Mouse (Mus musculus): ENCODE measurements around the gene 4922502D21Rik.

Gene 4922502D21Rik

DNA sequence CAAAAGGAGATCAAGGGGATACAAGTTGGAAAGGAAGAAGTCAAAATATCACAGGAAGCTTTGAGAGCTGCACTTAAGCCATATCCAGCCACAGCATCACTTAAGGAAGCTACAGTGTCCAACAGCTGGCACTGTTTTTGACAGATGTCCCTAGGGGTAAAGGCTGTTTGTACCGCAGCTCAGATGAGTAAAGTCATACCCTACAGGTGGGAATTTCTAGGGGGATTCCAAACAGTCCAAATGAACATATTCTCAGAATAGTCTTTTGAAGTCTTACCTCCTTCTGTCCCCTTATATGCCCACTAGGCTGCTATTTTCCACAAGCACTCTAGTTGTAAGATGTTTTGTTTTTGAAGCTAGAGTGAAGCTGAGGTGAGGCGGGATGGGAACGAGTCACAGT is 19.1 kb downstream of the 4922502D21Rik start:
- no peak for DNase-seq (ENCODE audit: low spot score)

DNA sequence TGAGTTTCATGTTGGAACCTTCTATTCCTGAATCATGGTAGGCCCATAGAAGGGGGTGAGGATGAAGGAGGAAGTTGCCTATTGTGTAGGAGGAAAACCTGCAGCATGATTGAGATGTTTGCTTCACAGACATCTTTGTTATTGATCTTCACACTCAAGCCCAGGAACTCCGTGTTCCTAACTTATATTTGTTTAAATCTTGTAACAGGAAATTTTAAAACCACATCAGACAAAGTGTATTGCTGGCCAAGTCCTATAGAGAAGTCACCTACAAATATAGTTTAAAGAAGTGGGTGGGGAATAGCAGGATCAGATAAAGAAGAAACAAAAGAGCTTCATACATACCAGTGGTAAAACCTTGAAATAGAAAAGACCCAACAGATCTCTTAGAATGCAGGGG is 27.4 kb downstream of the 4922502D21Rik start:
- no peak for DNase-seq (ENCODE audit: low spot score)

DNA sequence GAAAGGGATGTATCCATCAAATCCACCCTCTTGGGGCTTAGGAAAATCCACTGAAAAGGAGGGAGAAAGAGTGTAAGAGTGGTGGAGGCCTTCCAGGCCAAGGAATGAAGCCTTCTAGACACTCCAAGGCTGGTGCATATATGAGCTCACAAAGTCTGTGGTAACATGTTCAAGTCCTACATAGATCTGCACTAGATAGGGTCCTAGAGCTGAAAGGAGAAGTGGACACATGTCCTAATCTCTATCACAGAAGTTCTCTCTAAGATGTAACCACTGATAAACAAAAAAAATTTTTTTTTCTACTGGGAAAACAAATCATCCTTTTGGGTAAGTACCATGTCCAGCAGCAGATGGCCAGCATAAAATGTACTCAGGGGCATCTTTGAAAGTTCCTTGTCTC is 42.9 kb downstream of the 4922502D21Rik start:
- no peak for DNase-seq (ENCODE audit: low spot score)

DNA sequence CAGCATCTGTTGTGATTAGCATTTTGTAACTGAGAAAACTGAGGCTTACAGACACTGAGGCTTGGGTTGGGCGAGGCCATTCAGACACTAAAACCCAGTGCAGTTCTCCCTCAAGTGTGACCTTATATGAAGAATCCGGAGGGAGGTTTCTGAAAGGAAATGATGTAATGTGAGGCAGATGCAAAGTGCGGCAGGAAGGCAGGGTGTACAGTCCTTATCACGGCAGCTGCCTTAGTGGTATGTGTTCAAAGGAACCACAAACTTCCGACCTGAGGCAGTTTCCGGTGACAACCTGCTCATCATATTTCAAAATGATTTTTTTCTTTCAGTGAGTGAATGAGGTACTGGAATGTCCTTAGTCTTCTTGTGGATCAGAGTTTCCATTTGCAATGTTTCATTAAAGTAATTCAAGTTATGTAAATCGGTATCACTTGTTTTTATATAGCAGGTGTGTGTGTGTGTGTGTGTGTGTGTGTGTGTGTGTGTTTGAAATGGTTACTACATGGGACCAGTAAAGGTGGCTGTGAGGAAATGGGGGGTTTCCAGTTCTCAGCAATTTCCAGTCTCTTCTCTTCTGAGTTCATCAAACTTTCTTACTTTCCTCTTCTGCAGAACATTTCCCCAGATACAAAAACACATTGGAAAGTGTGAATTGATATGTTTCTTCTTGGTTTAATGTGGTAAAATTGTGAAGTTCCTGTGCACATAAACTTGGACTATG is 47.1 kb downstream of the 4922502D21Rik start:
- DNase-seq (ENCODE audit: low spot score), result no peak

DNA sequence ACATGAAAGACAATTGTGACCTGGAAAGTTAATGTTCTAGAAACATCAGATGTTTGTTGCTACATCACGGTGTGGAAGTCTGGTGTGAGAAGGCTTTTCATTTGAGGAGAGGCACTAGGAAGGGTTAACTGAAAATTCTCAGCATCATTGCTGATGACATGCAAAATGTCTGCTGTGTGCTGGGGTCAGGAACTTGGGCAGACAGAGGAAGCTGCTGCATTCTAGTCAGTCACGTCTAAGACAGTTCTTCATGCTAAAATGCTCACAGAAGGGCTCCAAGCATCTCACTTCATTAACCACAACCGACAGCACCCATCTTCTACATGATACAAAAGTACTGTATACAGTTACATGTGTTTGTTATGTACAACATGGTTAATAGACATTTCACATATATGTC is 48.3 kb downstream of the 4922502D21Rik start:
- no peak for DNase-seq (ENCODE audit: low spot score)

DNA sequence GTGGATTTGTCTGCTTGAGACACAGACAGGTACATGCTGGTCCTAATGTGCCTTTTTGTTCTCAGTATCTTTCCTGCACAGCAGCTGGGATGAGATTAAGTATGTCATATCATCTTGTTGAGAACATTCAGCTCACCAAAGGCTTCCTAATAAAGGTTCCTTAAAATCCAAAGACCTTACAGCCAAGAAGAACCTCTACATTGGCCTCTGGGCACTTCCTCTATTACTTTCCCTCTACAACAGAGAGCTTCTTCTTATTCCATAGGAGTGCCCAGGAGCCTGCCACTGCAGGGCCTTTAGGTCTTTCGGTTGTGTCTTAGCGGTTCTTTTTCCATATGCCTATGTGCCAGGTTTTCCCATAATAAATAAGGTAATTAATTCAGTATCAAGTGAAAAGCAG is 55.1 kb downstream of the 4922502D21Rik start:
- DNase-seq (ENCODE audit: low spot score), result no peak

DNA sequence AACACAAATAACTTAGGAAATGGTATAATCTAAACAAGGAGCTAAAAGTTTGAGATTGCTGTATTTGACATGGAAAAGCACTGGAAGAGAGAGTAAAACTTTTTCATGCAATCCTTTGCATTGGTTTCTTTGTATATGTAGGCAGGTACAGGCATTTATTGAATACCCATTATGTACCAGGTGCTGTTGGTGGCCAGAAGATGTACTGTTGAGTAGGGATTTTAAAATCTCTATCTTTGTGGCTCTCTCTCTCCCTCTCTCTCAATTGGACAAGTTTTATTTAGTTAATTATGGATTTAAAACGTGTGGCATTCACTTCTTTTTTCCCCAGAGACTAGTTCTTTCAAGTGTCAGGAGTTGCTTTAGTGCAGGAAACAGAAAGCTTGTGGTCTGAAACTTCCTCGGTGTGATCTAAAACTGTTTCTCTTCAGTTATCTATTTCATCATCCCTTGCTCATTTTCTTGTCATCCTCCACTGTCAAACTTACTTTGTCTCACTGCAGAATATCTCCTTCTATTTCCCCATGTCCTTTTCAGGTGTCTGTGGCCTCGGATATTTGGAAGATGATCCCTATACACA is 55.9 kb downstream of the 4922502D21Rik start:
- DNase-seq (ENCODE audit: low spot score), result no peak

DNA sequence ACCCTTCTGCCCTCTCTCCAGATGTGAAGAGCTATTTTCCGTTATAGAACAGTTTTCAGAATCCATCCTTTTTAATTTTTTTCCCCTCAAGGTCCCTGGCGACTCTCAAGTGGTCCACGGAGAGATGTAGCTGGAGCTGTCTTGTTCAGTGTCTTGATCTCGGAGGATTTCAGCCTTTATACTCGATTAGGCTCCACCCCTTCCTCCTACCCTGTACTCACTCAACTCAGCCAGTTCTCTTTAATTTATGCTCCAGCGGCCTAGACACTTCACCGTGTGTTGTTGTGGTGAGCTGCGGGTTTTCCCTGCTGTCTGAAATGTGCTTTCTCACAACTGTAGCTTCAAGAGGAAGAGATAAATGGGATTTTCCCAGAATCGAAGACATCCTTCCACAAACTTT is 56.4 kb downstream of the 4922502D21Rik start, which contains the start of gene Cd69:
Gene Cd69, minus strand, starts transcription at position 217 of the 400 bp plus-strand sequence.
- no peak for DNase-seq (ENCODE audit: low spot score)

DNA sequence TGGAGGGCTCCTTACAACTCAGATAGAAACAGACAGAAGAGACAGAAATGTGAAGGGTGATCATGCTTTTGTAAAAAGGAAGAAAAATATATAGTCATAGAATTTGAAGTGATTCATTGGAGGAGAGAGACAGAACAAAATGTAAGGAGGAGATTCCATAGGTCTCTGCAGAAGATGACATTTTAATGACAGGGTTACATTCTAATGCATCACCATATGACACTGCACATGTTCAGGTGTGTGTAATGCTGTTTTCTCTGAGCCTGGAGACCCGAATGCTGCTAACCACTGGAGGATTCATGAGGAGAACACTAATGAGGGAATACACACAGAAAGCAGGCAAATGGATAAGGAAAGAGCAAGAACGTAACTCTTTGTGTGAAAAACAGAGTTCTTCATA is 57.1 kb downstream of the 4922502D21Rik start:
- no peak for DNase-seq (ENCODE audit: low spot score)

DNA sequence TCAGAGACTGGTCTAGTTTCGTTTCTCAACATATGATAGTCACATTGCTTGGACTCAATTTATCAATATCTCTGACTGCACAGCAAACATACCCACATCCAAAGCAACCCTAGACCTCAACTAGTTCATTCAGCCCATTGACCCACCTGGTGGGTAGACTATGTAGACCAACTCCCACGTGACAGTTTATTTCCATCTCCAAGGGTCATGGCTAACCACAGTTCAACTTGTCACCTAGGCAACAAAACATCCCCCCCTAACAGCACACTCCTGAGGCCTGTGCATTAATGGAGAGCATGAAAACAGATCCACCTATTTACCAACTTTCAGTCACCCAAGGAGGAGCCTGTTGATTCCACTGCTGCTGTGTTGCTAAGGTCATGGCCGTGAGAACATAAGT is 57.9 kb downstream of the 4922502D21Rik start:
- DNase-seq (ENCODE audit: low spot score), result no peak
